Mouse (Mus musculus) embryonic fibroblast, embryonic 13.5 days (primary cell): ENCODE measurements around the gene Lrig3.

ENCODE experiments used
- CTCF ChIP-seq: IDR thresholded peaks from 2 replicates; pipeline ENCODE4 v1.5.1; 2011; ENCODE audit warnings: mild to moderate bottlenecking, control low read depth, low read length, moderate library complexity, borderline replicate concordance; ENCODE audit not compliant: insufficient read depth
- POLR2A ChIP-seq: IDR thresholded peaks from 2 replicates; pipeline ENCODE4 v1.6.1; 2011; ENCODE audit warnings: low read depth, mild to moderate bottlenecking, control low read depth, low read length, moderate library complexity

DNA sequence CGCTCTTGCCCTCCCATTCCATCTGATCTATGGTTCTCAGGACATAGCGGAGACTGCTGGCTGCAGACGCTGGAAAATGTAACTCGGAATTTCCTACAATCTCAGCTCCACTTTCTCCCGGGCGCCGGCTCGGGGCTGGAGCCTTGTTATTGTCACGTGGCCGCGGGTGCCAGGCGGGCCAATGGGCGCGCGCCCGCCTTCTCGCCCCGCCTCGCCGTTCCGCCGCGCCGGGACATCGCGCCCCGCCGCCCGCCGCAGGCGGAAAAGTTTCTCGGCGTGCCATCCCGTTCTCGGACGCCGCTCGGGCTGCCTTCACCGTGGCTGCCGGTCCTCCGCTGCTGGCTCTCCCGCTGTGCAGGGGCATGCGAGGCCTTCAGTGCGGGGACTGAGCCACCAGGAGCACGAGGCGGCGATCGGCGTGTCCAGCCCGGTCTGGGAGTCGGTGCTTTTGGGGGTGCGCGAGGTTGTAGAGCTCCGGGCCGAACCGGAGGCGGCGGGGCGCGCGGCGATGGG is at the start of gene Lrig3:
- TF ChIP-seq POLR2A (peak; percentile 69), CTCF (no peak)
